Mouse (Mus musculus): ENCODE results near the gene Slc12a7.

DNA sequence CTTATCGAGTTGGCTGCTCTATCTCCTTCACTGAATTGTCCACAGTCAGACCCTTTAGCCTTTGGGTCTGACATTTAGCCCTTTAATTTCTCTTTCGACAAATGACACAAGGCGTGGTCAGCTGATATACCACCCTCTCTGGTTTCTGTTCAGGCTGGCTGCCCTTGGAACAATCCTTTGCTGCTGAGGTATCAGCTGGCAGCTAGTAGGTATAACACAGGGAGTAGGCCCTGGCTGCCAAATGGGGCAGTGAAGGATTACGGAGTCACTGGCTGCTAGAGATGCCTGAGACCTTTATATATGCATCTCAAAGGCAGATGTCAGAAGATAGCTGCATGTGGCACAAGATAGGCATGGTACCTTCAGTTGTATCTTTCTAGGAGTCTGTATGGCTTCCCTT lies 42.9 kb downstream of the Slc12a7 start:
- TF ChIP-seq POLR2A (IDR thresholded peaks at IDR 0.05; ENCODE audit: insufficient read depth, low read length) (no peak), CTCF (IDR thresholded peaks at IDR 0.05; ENCODE audit: low read depth, low read length) (no peak)

All from ES-Bruce4 (cell line).